ENCODE assay signal across 19 mouse cellular contexts in genomic region chr3:136899744-136900143, GRCm38 (mm10).
DNase-seq lines count a peak whose midpoint lies in the region; ATAC-seq and TF ChIP-seq lines count a peak whose summit lies in the region.
"Had no signal": no experiment of that assay in that cellular context is flagged by ENCODE, and none has a peak within 500 bp of the region (broad histone marks: within the 10 kb centered on the region; RNA-seq: fewer than 3 reads in every experiment).

No protein-coding gene starts in this region.

- H3K36me3 ChIP-seq in hindbrain, embryonic 16.5 days (ENCODE audit: control insufficient read depth, insufficient read depth, low read length) = peaks cover 16% of the 10 kb centered on the region
- 0 out of 2 replicates have a peak, but pooled peaks cover 2% of the 10 kb centered on the region for H3K36me3 ChIP-seq in hindbrain, postnatal 0 days (ENCODE audit: insufficient read depth, low read length)

- no peaks in the 10 kb centered on the region for H3K27me3 ChIP-seq in hindbrain, embryonic 16.5 days (replicated peaks; ENCODE audit: control insufficient read depth, insufficient read depth, low read length)
- no peaks in the 10 kb centered on the region for H3K27me3 ChIP-seq in hindbrain, postnatal 0 days (ENCODE audit: insufficient read depth, low read length)
- H3K27me3 ChIP-seq: embryonic facial prominence, embryonic 13.5 days; forebrain, embryonic 12.5 days; heart, embryonic 12.5 days; hindbrain, embryonic 15.5 days had no signal

- ATAC-seq in hindbrain, embryonic 16.5 days = peak; percentile 28; the same call in 1 of the 2 replicates
- no peak for ATAC-seq in hindbrain, postnatal 0 days
- ATAC-seq: activated CD4-positive, CD25-positive, alpha-beta regulatory T cell, adult 4 months; forebrain, embryonic 16.5 days had no signal

- no peak for DNase-seq in hindbrain, postnatal 0 days (ENCODE audit: low spot score)
- DNase-seq in left cerebral cortex, postnatal 14 days (ENCODE audit: low spot score in 2 of 2) = peak; percentile 25 to 44
- DNase-seq in left cerebral cortex, adult 2 months (ENCODE audit: extremely low spot score in 1 of 2, low spot score in 2 of 2) = no peak
- DNase-seq in R1 (ENCODE audit: low read depth, low spot score) = peak; percentile 11
- peak; percentile 58 for DNase-seq in telencephalon, adult 2 months (ENCODE audit: low read depth, low spot score)
- no peak for DNase-seq in heart, postnatal 4 days
- DNase-seq: adrenal gland, postnatal 14 days; cerebellum, adult 18-20 months; cerebellum, adult 9-11 months; cerebellum, postnatal 36 days; gastrocnemius, postnatal 10 days; heart, adult 2 months had no signal

- no peak overlapping the region for H3K4me2 ChIP-seq in hindbrain, embryonic 16.5 days (ENCODE audit: low read length)
- no peak overlapping the region for H3K4me2 ChIP-seq in hindbrain, postnatal 0 days (ENCODE audit: low read depth, low read length)
- H3K4me2 ChIP-seq: embryonic facial prominence, embryonic 13.5 days; forebrain, embryonic 12.5 days; heart, embryonic 12.5 days; hindbrain, embryonic 15.5 days had no signal

- no peak overlapping the region for H3K4me3 ChIP-seq in hindbrain, embryonic 16.5 days (ENCODE audit: low read length)
- no peak overlapping the region for H3K4me3 ChIP-seq in hindbrain, postnatal 0 days (ENCODE audit: low read length)
- H3K4me3 ChIP-seq in left cerebral cortex, adult 2 months = no peak overlapping the region
- H3K4me3 ChIP-seq: embryonic facial prominence, embryonic 13.5 days; forebrain, embryonic 12.5 days; heart, adult 2 months; heart, embryonic 12.5 days; hindbrain, embryonic 15.5 days had no signal

- H3K9me3 ChIP-seq in hindbrain, embryonic 16.5 days (ENCODE audit: control insufficient read depth, low read length) = no peaks in the 10 kb centered on the region
- no peaks in the 10 kb centered on the region for H3K9me3 ChIP-seq in hindbrain, postnatal 0 days (ENCODE audit: low read length)
- H3K9me3 ChIP-seq: embryonic facial prominence, embryonic 13.5 days; forebrain, embryonic 12.5 days; heart, embryonic 12.5 days; hindbrain, embryonic 15.5 days had no signal

- H3K27ac ChIP-seq in hindbrain, embryonic 16.5 days (ENCODE audit: low read depth, low read length) = no peak overlapping the region
- no peak overlapping the region for H3K27ac ChIP-seq in hindbrain, postnatal 0 days
- no peak overlapping the region for H3K27ac ChIP-seq in left cerebral cortex, adult 2 months
- H3K27ac ChIP-seq: embryonic facial prominence, embryonic 13.5 days; forebrain, embryonic 12.5 days; heart, adult 2 months; hindbrain, embryonic 15.5 days had no signal

- TF ChIP-seq CTCF in hindbrain, postnatal 0 days (IDR thresholded peaks at IDR 0.05; ENCODE audit: low read depth) = no peak
- no peak; the same call in none of the 2 replicates for TF ChIP-seq CTCF in left cerebral cortex, adult 2 months (IDR thresholded peaks at IDR 0.05)

- no peaks in the 10 kb centered on the region for H3K4me1 ChIP-seq in hindbrain, embryonic 16.5 days (ENCODE audit: control insufficient read depth, insufficient read depth, low read depth, low read length)
- H3K4me1 ChIP-seq in hindbrain, postnatal 0 days (ENCODE audit: insufficient read depth, low read length) = no peaks in the 10 kb centered on the region
- H3K4me1 ChIP-seq: forebrain, embryonic 12.5 days; heart, embryonic 12.5 days had no signal

- 39% methylated on average over 2 of the region's 2 CpGs for WGBS in hindbrain, embryonic 16.5 days
- 46% methylated on average over 2 of the region's 2 CpGs for WGBS in hindbrain, postnatal 0 days

- intact Hi-C loops in left cerebral cortex, postnatal 14 days (cut with DNase I) = loop anchor here (10.0 kb wide), 1 partner anchor 1015 kb away; no protein-coding TSS in a partner anchor
- intact Hi-C loops in left cerebral cortex, adult 2 months (cut with DNase I) = loop anchor here (10.0 kb wide), 2 partner anchors 515 to 1015 kb away; no protein-coding TSS in a partner anchor

- H3K9ac ChIP-seq in hindbrain, embryonic 16.5 days (ENCODE audit: low read depth, low read length) = no peak overlapping the region
- H3K9ac ChIP-seq in hindbrain, postnatal 0 days (replicated peaks; ENCODE audit: low read length) = no peak overlapping the region
- H3K9ac ChIP-seq: embryonic facial prominence, embryonic 13.5 days; forebrain, embryonic 12.5 days; heart, embryonic 12.5 days; hindbrain, embryonic 15.5 days had no signal

Comparison
In these comparisons a context has a peak if more than half of its experiments do, and no peak if none do; other contexts are left out.
1. DNase-seq: peak in left cerebral cortex, postnatal 14 days (2 of 2), R1 (single experiment) and telencephalon, adult 2 months (single experiment); none in hindbrain, postnatal 0 days (single experiment), left cerebral cortex, adult 2 months (0 of 2) and heart, postnatal 4 days (single experiment).